Mouse (Mus musculus) hindbrain, embryonic 13.5 days (tissue): ENCODE results near the gene Ears2. TPM values are rescaled to one million over a fixed set of nuclear protein-coding genes. Genes with fewer than 3 reads are reported as not detected.
A peak's percentile ranks its signal among the peaks of the same experiment; 100 is the strongest.

Experiments
- ATAC-seq: fragments of 200-750 bp; cut with Nextera tagmentation; 2 replicates; pipeline ENCODE4 v1.8.0; 2017; ENCODE audit warnings: moderate TSS enrichment; ENCODE audit not compliant: low FRiP score
- H3K27ac ChIP-seq: fragments of 300-500 bp; sonication (generic); 2 replicates; pipeline ENCODE4 v1.5.1; 2015; ENCODE audit warnings: inconsistent platforms, mild to moderate bottlenecking, moderate library complexity
- H3K27me3 ChIP-seq: fragments of 300-500 bp; sonication (generic); 2 replicates; pipeline ENCODE4 v1.6.1; 2015; ENCODE audit warnings: mild to moderate bottlenecking, inconsistent platforms
- H3K36me3 ChIP-seq: fragments of 300-500 bp; sonication (generic); 2 replicates; pipeline ENCODE4 v1.6.1; 2015; ENCODE audit warnings: mild to moderate bottlenecking, inconsistent platforms
- H3K4me1 ChIP-seq: fragments of 300-500 bp; sonication (generic); replicated peaks from 2 replicates; pipeline ENCODE4 v1.6.1; 2015; ENCODE audit warnings: inconsistent platforms
- H3K4me2 ChIP-seq: fragments of 300-500 bp; sonication (generic); 2 replicates; pipeline ENCODE4 v1.6.1; 2015; ENCODE audit warnings: inconsistent platforms, mild to moderate bottlenecking, moderate library complexity
- H3K4me3 ChIP-seq: fragments of 300-500 bp; sonication (generic); 2 replicates; pipeline ENCODE4 v1.5.1; 2015; ENCODE audit warnings: mild to moderate bottlenecking, inconsistent platforms
- H3K9ac ChIP-seq: fragments of 300-500 bp; sonication (generic); 2 replicates; pipeline ENCODE4 v1.6.1; 2015; ENCODE audit warnings: mild to moderate bottlenecking, inconsistent platforms
- H3K9me3 ChIP-seq: fragments of 300-500 bp; sonication (generic); 2 replicates; pipeline ENCODE4 v1.6.1; 2016; ENCODE audit warnings: inconsistent platforms
- WGBS: fragments of 180-500 bp; shearing (Covaris S2); methylation state at CpG from one replicate; pipeline ENCODE4 v1.1.7; 2015; 5-methylcytosine and 5-hydroxymethylcytosine counted together
- polyA plus RNA-seq: library from polyadenylated mRNA; unstranded; fragments of >200 nt; fragmentation: Nextera tagmentation; extraction: Ambion mirVana; gene quantifications from 2 replicates; pipeline ENCODE4 v1.2.1, GENCODE M21; 2015

Gene Ears2
- polyA plus RNA-seq, 1 experiment from 2014 or later, result 10.4 TPM

- no peak overlapping the region for H3K4me3 ChIP-seq
- peaks cover 30% of the 10 kb centered on the region for H3K4me1 ChIP-seq
- H3K9me3 ChIP-seq, result no peaks in the 10 kb centered on the region
- H3K27me3 ChIP-seq, result no peaks in the 10 kb centered on the region
- ATAC-seq, result no peak
- H3K4me2 ChIP-seq, result no peak overlapping the region
- H3K36me3 ChIP-seq, result no peaks in the 10 kb centered on the region
- H3K27ac ChIP-seq, result no peak overlapping the region
- H3K9ac ChIP-seq, result no peak overlapping the region
- 97% methylated on average over 2 of the region's 2 CpGs for WGBS
Measured at GRCm38 (mm10) chr7:122022131-122022530, 44.9 kb downstream of the Ears2 start.

GRCm38 (mm10) chr7:122020667-122021354, 46.3 kb downstream of the Ears2 start, which contains the start of gene Gga2:
TSS of gene Gga2 (minus strand) at chr7:122021222.
- peak within 1 kb of the TSS; percentile 93 for H3K27ac ChIP-seq
- ATAC-seq, result peak; percentile 88
- H3K9ac ChIP-seq, result peak within 1 kb of the TSS; percentile 91
- no peaks in the 10 kb centered on the region for H3K36me3 ChIP-seq
- H3K9me3 ChIP-seq, result no peaks in the 10 kb centered on the region
- H3K4me3 ChIP-seq, result peak within 1 kb of the TSS; percentile 81
- H3K27me3 ChIP-seq, result no peaks in the 10 kb centered on the region
- peak within 1 kb of the TSS; percentile 74 for H3K4me2 ChIP-seq
- peaks cover 43% of the 10 kb centered on the region for H3K4me1 ChIP-seq
- under 1% methylated on average over 46 of the region's 50 CpGs for WGBS

GRCm38 (mm10) chr7:122020273-122020666, 46.8 kb downstream of the Ears2 start:
- Histone ChIP-seq H3K36me3 (no peaks in the 10 kb centered on the region), H3K9me3 (no peaks in the 10 kb centered on the region), H3K4me3 (peak overlapping the region; percentile 81), H3K4me2 (peak overlapping the region; percentile 74), H3K4me1 (peaks cover 48% of the 10 kb centered on the region), H3K27me3 (no peaks in the 10 kb centered on the region), H3K9ac (peak overlapping the region; percentile 91), H3K27ac (peak overlapping the region; percentile 93)
- WGBS, result 1% methylated on average over 6 of the region's 6 CpGs
- ATAC-seq, result peak; percentile 66

- Histone ChIP-seq H3K27me3 (no peaks in the 10 kb centered on the region), H3K4me2 (peak overlapping the region; percentile 74), H3K4me1 (peaks cover 55% of the 10 kb centered on the region), H3K36me3 (0 out of 2 replicates have a peak, but pooled peaks cover under 1% of the 10 kb centered on the region), H3K4me3 (peak overlapping the region; percentile 81), H3K27ac (no peak overlapping the region), H3K9ac (no peak overlapping the region; the same call in 1 of the 2 replicates), H3K9me3 (no peaks in the 10 kb centered on the region)
- ATAC-seq, result no peak
- 86% methylated on average over 7 of the region's 7 CpGs for WGBS
Measured at GRCm38 (mm10) chr7:122018978-122019377, 48.1 kb downstream of the Ears2 start.

- no peak overlapping the region for H3K27ac ChIP-seq
- peak overlapping the region; percentile 74 for H3K4me2 ChIP-seq
- peaks cover 55% of the 10 kb centered on the region for H3K4me1 ChIP-seq
- WGBS, result 72% methylated on average over 3 of the region's 3 CpGs
- no peaks in the 10 kb centered on the region for H3K27me3 ChIP-seq
- peak overlapping the region; percentile 81; the same call in 1 of the 2 replicates for H3K4me3 ChIP-seq
- no peak overlapping the region for H3K9ac ChIP-seq
- no peak for ATAC-seq
- no peaks in the 10 kb centered on the region for H3K9me3 ChIP-seq
- H3K36me3 ChIP-seq, result 0 out of 2 replicates have a peak, but pooled peaks cover 4% of the 10 kb centered on the region
Measured at GRCm38 (mm10) chr7:122018247-122018646, 48.8 kb downstream of the Ears2 start.

- ATAC-seq, result no peak
- Histone ChIP-seq H3K27ac (peak overlapping the region; percentile 14), H3K4me3 (no peak overlapping the region), H3K36me3 (peaks cover 22% of the 10 kb centered on the region), H3K27me3 (no peaks in the 10 kb centered on the region), H3K4me1 (peaks cover 55% of the 10 kb centered on the region), H3K9ac (peak overlapping the region; percentile 43; the same call in 1 of the 2 replicates), H3K9me3 (no peaks in the 10 kb centered on the region), H3K4me2 (peak overlapping the region; percentile 18)
- WGBS, result 55% methylated on average over 10 of the region's 10 CpGs
Measured at GRCm38 (mm10) chr7:122015734-122016133, 51.3 kb downstream of the Ears2 start.

GRCm38 (mm10) chr7:122015105-122015504, 52.0 kb downstream of the Ears2 start:
- 52% methylated on average over 8 of the region's 8 CpGs for WGBS
- H3K27me3 ChIP-seq, result no peaks in the 10 kb centered on the region
- H3K9ac ChIP-seq, result no peak overlapping the region
- H3K27ac ChIP-seq, result peak overlapping the region; percentile 14
- peaks cover 28% of the 10 kb centered on the region for H3K36me3 ChIP-seq
- peak overlapping the region; percentile 18; the same call in 1 of the 2 replicates for H3K4me2 ChIP-seq
- no peaks in the 10 kb centered on the region for H3K9me3 ChIP-seq
- no peak for ATAC-seq
- H3K4me1 ChIP-seq, result peaks cover 52% of the 10 kb centered on the region
- H3K4me3 ChIP-seq, result no peak overlapping the region

- no peak for ATAC-seq
- Histone ChIP-seq H3K4me2 (no peak overlapping the region), H3K4me3 (no peak overlapping the region), H3K9me3 (no peaks in the 10 kb centered on the region), H3K27ac (no peak overlapping the region), H3K36me3 (peaks cover 49% of the 10 kb centered on the region), H3K27me3 (no peaks in the 10 kb centered on the region), H3K4me1 (peaks cover 31% of the 10 kb centered on the region), H3K9ac (no peak overlapping the region)
- WGBS, result 92% methylated on average over 10 of the region's 10 CpGs
Measured at GRCm38 (mm10) chr7:122012949-122013348, 54.1 kb downstream of the Ears2 start.

GRCm38 (mm10) chr7:122012370-122012769, 54.7 kb downstream of the Ears2 start:
- WGBS, result 95% methylated on average over 4 of the region's 4 CpGs
- no peak overlapping the region for H3K4me2 ChIP-seq
- no peak for ATAC-seq
- H3K27ac ChIP-seq, result no peak overlapping the region
- no peaks in the 10 kb centered on the region for H3K9me3 ChIP-seq
- H3K27me3 ChIP-seq, result no peaks in the 10 kb centered on the region
- no peak overlapping the region for H3K4me3 ChIP-seq
- no peak overlapping the region for H3K9ac ChIP-seq
- H3K36me3 ChIP-seq, result peaks cover 55% of the 10 kb centered on the region
- peaks cover 28% of the 10 kb centered on the region for H3K4me1 ChIP-seq

- Histone ChIP-seq H3K27ac (no peak overlapping the region), H3K36me3 (peaks cover 94% of the 10 kb centered on the region), H3K4me1 (no peaks in the 10 kb centered on the region), H3K9me3 (no peaks in the 10 kb centered on the region), H3K4me2 (no peak overlapping the region), H3K9ac (no peak overlapping the region), H3K27me3 (no peaks in the 10 kb centered on the region), H3K4me3 (no peak overlapping the region)
- WGBS, result 80% methylated on average over 8 of the region's 8 CpGs
- ATAC-seq, result no peak
Measured at GRCm38 (mm10) chr7:122000396-122000795, 66.7 kb downstream of the Ears2 start.

- 91% methylated on average over 5 of the region's 5 CpGs for WGBS
- no peaks in the 10 kb centered on the region for H3K9me3 ChIP-seq
- H3K9ac ChIP-seq, result no peak overlapping the region
- H3K4me1 ChIP-seq, result no peaks in the 10 kb centered on the region
- H3K27me3 ChIP-seq, result no peaks in the 10 kb centered on the region
- no peak overlapping the region for H3K4me3 ChIP-seq
- H3K4me2 ChIP-seq, result no peak overlapping the region
- no peak for ATAC-seq
- H3K27ac ChIP-seq, result no peak overlapping the region
- peaks cover 95% of the 10 kb centered on the region for H3K36me3 ChIP-seq
Measured at GRCm38 (mm10) chr7:121995961-121996360, 71.1 kb downstream of the Ears2 start.
